Mouse (Mus musculus): ENCODE measurements around the gene Defb26. TPM values are rescaled to one million over a fixed set of nuclear protein-coding genes. Genes with fewer than 3 reads are reported as not detected.

Gene Defb26
- polyA plus RNA-seq, 1 experiment from 2014 or later, result not detected

Other genes with a start within 250 kb of the Defb26 start
- gene Tbc1d20, start 217.9 kb downstream of the Defb26 start, polyA plus RNA-seq (2015; fragmentation: Nextera tagmentation; extraction: Ambion mirVana), result 32.2 and 36.2 TPM in 2 replicates
- gene Rbck1, start 179.0 kb downstream of the Defb26 start, polyA plus RNA-seq (2015; fragmentation: Nextera tagmentation; extraction: Ambion mirVana), result 99.2 and 108 TPM in 2 replicates
- 0.82 and 0.89 TPM in 2 replicates for gene Trib3, start 167.7 kb downstream of the Defb26 start, polyA plus RNA-seq (2015; fragmentation: Nextera tagmentation; extraction: Ambion mirVana)
- 26.8 and 28.5 TPM in 2 replicates for gene Nrsn2, start 135.1 kb downstream of the Defb26 start, polyA plus RNA-seq (2015; fragmentation: Nextera tagmentation; extraction: Ambion mirVana)
- 18.2 and 18.5 TPM in 2 replicates for gene Sox12, start 113.6 kb downstream of the Defb26 start, polyA plus RNA-seq (2015; fragmentation: Nextera tagmentation; extraction: Ambion mirVana)
- 21.4 and 26.4 TPM in 2 replicates for gene Zcchc3, start 96.7 kb downstream of the Defb26 start, polyA plus RNA-seq (2015; fragmentation: Nextera tagmentation; extraction: Ambion mirVana)
- 0.39 and 1.7 TPM in 2 replicates for gene 6820408C15Rik, start 96.1 kb downstream of the Defb26 start, polyA plus RNA-seq (2015; fragmentation: Nextera tagmentation; extraction: Ambion mirVana)
- gene Defb23, start 47.1 kb downstream of the Defb26 start, polyA plus RNA-seq (2015; fragmentation: Nextera tagmentation; extraction: Ambion mirVana), result not detected in 2 replicates
- gene Defb20, start 34.6 kb downstream of the Defb26 start, polyA plus RNA-seq (2015; fragmentation: Nextera tagmentation; extraction: Ambion mirVana), result not detected in 2 replicates
- gene Defb22, start 21.6 kb downstream of the Defb26 start, polyA plus RNA-seq (2015; fragmentation: Nextera tagmentation; extraction: Ambion mirVana), result not detected in 2 replicates
- not detected in 2 replicates for gene Defb28, start 6.6 kb upstream of the Defb26 start, polyA plus RNA-seq (2015; fragmentation: Nextera tagmentation; extraction: Ambion mirVana)
- gene Defb29, start 28.4 kb upstream of the Defb26 start, polyA plus RNA-seq (2015; fragmentation: Nextera tagmentation; extraction: Ambion mirVana), result not detected in 2 replicates
- not detected in 2 replicates for gene Gm17416, start 57.6 kb upstream of the Defb26 start, polyA plus RNA-seq (2015; fragmentation: Nextera tagmentation; extraction: Ambion mirVana)
- gene Defb21, start 61.1 kb upstream of the Defb26 start, polyA plus RNA-seq (2015; fragmentation: Nextera tagmentation; extraction: Ambion mirVana), result not detected in 2 replicates
- not detected in 2 replicates for gene Defb19, start 68.6 kb upstream of the Defb26 start, polyA plus RNA-seq (2015; fragmentation: Nextera tagmentation; extraction: Ambion mirVana)
- not detected in 2 replicates for gene Defb45, start 87.7 kb upstream of the Defb26 start, polyA plus RNA-seq (2015; fragmentation: Nextera tagmentation; extraction: Ambion mirVana)
- not detected in 2 replicates for gene Defb36, start 92.6 kb upstream of the Defb26 start, polyA plus RNA-seq (2015; fragmentation: Nextera tagmentation; extraction: Ambion mirVana)
- not detected in 2 replicates for gene Defb25, start 111.4 kb upstream of the Defb26 start, polyA plus RNA-seq (2015; fragmentation: Nextera tagmentation; extraction: Ambion mirVana)
- 0.15 and 0.27 TPM in 2 replicates for gene Rem1, start 115.3 kb upstream of the Defb26 start, polyA plus RNA-seq (2015; fragmentation: Nextera tagmentation; extraction: Ambion mirVana)
- gene H13, start 157.8 kb upstream of the Defb26 start, polyA plus RNA-seq (2015; fragmentation: Nextera tagmentation; extraction: Ambion mirVana), result 171 and 181 TPM in 2 replicates
- gene Mcts2, start 175.3 kb upstream of the Defb26 start, polyA plus RNA-seq (2015; fragmentation: Nextera tagmentation; extraction: Ambion mirVana), result 42.7 and 44.1 TPM in 2 replicates
- gene Id1, start 224.6 kb upstream of the Defb26 start, polyA plus RNA-seq (2015; fragmentation: Nextera tagmentation; extraction: Ambion mirVana), result 32.8 and 39.4 TPM in 2 replicates
- 4.1 and 5.5 TPM in 2 replicates for gene Cox4i2, start 242.5 kb upstream of the Defb26 start, polyA plus RNA-seq (2015; fragmentation: Nextera tagmentation; extraction: Ambion mirVana)

Data from midbrain, embryonic 13.5 days (tissue).